Mouse (Mus musculus) right cerebral cortex, adult 18-20 months (tissue): Measurements from ENCODE around the gene Uba1.

Source experiments
- DNase-seq: peaks from one replicate; pipeline ENCODE4 v3.0.0; 2022; ENCODE audit warnings: mixed read lengths

Gene Uba1

GRCm38 (mm10) chrX:20658026-20658652 is at the start of gene Uba1:
Gene Uba1, plus strand, starts transcription at chrX:20658326.
- DNase-seq = peak; percentile 86

GRCm38 (mm10) chrX:20608500-20608899 is 49.6 kb upstream of the Uba1 start:
- DNase-seq = no peak

- DNase-seq = no peak
These were observed 41.3 kb upstream of the Uba1 start for GRCm38 (mm10) chrX:20616861-20617175.

- DNase-seq = peak; percentile 85
These were observed 40.8 kb upstream of the Uba1 start, which contains the start of the genes Rbm10 and Ndufb11 for GRCm38 (mm10) chrX:20617176-20617902. Gene Rbm10, plus strand, starts transcription at chrX:20617503. Gene Ndufb11, minus strand, starts transcription at chrX:20617619.

- DNase-seq = no peak
These were observed 40.2 kb upstream of the Uba1 start for GRCm38 (mm10) chrX:20617903-20618399.

- DNase-seq = no peak
These were observed 20.0 kb upstream of the Uba1 start for GRCm38 (mm10) chrX:20638141-20638540.

GRCm38 (mm10) chrX:20644780-20645179 is 13.3 kb upstream of the Uba1 start:
- no peak for DNase-seq

GRCm38 (mm10) chrX:20657593-20657992 is 533 bp upstream of the Uba1 start:
- no peak for DNase-seq

- DNase-seq = no peak
These were observed 823 bp downstream of the Uba1 start for GRCm38 (mm10) chrX:20658891-20659406.

GRCm38 (mm10) chrX:20662317-20662715 is 4.2 kb downstream of the Uba1 start:
- no peak for DNase-seq

GRCm38 (mm10) chrX:20662716-20663443 is 4.8 kb downstream of the Uba1 start:
- peak; percentile 87 for DNase-seq

GRCm38 (mm10) chrX:20663444-20663790 is 5.3 kb downstream of the Uba1 start:
- DNase-seq = no peak

- DNase-seq = peak; percentile 89
These were observed 29.5 kb downstream of the Uba1 start, which contains the start of gene Cdk16 for GRCm38 (mm10) chrX:20687519-20688067. Gene Cdk16, plus strand, starts transcription at chrX:20687954.

GRCm38 (mm10) chrX:20688068-20688547 is 30.0 kb downstream of the Uba1 start:
- DNase-seq = peak; percentile 86

- DNase-seq = peak; percentile 38
These were observed 30.5 kb downstream of the Uba1 start for GRCm38 (mm10) chrX:20688615-20689014.

GRCm38 (mm10) chrX:20691566-20691965 is 33.4 kb downstream of the Uba1 start:
- no peak for DNase-seq

GRCm38 (mm10) chrX:20692616-20693015 is 34.5 kb downstream of the Uba1 start:
- DNase-seq = no peak

- DNase-seq = no peak
These were observed 37.7 kb downstream of the Uba1 start for GRCm38 (mm10) chrX:20695842-20696241.

- DNase-seq = peak; percentile 43
These were observed 45.7 kb downstream of the Uba1 start, which contains the start of gene Usp11 for GRCm38 (mm10) chrX:20703741-20704290. Gene Usp11, plus strand, starts transcription at chrX:20703906.

- peak; percentile 81 for DNase-seq
These were observed 46.4 kb downstream of the Uba1 start for GRCm38 (mm10) chrX:20704295-20705082.

GRCm38 (mm10) chrX:20705083-20705402 is 46.9 kb downstream of the Uba1 start:
- DNase-seq = no peak

GRCm38 (mm10) chrX:20728681-20729080 is 70.6 kb downstream of the Uba1 start:
- DNase-seq = no peak
